10 mouse cellular contexts compared by ENCODE assay signal in the genomic region with DNA sequence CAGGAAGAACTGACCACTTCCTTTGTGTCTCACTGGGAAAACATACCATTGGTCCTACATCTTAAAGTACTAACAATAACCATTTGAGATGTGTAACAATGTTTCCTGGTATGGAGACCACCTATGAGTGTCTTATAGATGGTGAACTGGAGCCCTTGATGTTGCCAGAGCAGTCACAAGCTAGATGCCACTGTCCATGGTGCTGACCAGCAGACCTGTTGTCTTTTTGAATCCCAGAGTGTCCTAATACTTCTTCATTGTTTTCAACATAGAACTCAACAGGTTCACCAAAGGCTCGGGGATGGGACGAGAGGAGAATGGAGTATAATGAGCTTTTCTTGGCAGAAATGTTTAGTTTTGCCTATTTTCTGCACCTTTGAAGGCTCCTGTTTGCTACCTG.
DNase-seq lines count a peak whose midpoint lies in the region; ATAC-seq and TF ChIP-seq lines count a peak whose summit lies in the region.
"Had no signal": no experiment of that assay in that cellular context is flagged by ENCODE, and none has a peak within 500 bp of the region (broad histone marks: within the 10 kb centered on the region; RNA-seq: fewer than 3 reads in every experiment).

No protein-coding gene starts in this region.

- intact Hi-C loops in left cerebral cortex, postnatal 25 days (cut with DNase I): loop anchor here (5.0 kb wide), 1 partner anchor 91 kb away; no protein-coding TSS in a partner anchor

- H3K27ac ChIP-seq in kidney, adult 2 months (ENCODE audit: insufficient read depth, low read depth, low read length): no peak overlapping the region
- H3K27ac ChIP-seq in embryonic facial prominence, embryonic 11.5 days (replicated peaks; ENCODE audit: low read depth, low read length): no peak overlapping the region
- H3K27ac ChIP-seq: heart, embryonic 15.5 days had no signal

- H3K9ac ChIP-seq in embryonic facial prominence, embryonic 11.5 days (replicated peaks; ENCODE audit: low read length): no peak overlapping the region
- H3K9ac ChIP-seq: heart, embryonic 15.5 days had no signal

- no peaks in the 10 kb centered on the region for H3K9me3 ChIP-seq in embryonic facial prominence, embryonic 11.5 days (replicated peaks; ENCODE audit: control insufficient read depth, low read length)
- H3K9me3 ChIP-seq: heart, embryonic 15.5 days had no signal

- no peak overlapping the region for H3K4me2 ChIP-seq in embryonic facial prominence, embryonic 11.5 days (ENCODE audit: low read depth, low read length)
- H3K4me2 ChIP-seq: heart, embryonic 15.5 days had no signal

- H3K27me3 ChIP-seq in kidney, adult 2 months (replicated peaks; ENCODE audit: control insufficient read depth, insufficient read depth, low read length): no peaks in the 10 kb centered on the region
- H3K27me3 ChIP-seq in embryonic facial prominence, embryonic 11.5 days (ENCODE audit: control insufficient read depth, insufficient read depth, low read length): no peaks in the 10 kb centered on the region
- H3K27me3 ChIP-seq: heart, embryonic 15.5 days had no signal

- peak; percentile 8 for DNase-seq in kidney, adult 9 months
- DNase-seq in kidney, adult 2 months: no peak
- DNase-seq in 3T3-L1 (ENCODE audit: low read depth, low spot score) (peak; percentile 48), ES-CJ7 (ENCODE audit: low read depth, low spot score) (peak; percentile 50)
- peak; percentile 79 for DNase-seq in embryonic facial prominence, embryonic 11.5 days (ENCODE audit: low spot score)
- no peak for DNase-seq in left cerebral cortex, postnatal 25 days (ENCODE audit: low spot score in 2 of 2)
- no peak for DNase-seq in right cerebral cortex, adult 18-20 months
- DNase-seq in cerebellum, adult 18-20 months: no peak

- WGBS in kidney, adult 2 months: 61% methylated on average over 2 of the region's 2 CpGs
- WGBS in embryonic facial prominence, embryonic 11.5 days: 63% methylated on average over 2 of the region's 2 CpGs

- H3K4me3 ChIP-seq in kidney, adult 2 months (ENCODE audit: insufficient read depth, low read depth, low read length): no peak overlapping the region
- no peak overlapping the region for H3K4me3 ChIP-seq in embryonic facial prominence, embryonic 11.5 days (ENCODE audit: low read depth, low read length)
- H3K4me3 ChIP-seq: erythroblast, embryonic 14.5 days; heart, embryonic 15.5 days had no signal

- ATAC-seq in embryonic facial prominence, embryonic 11.5 days (replicated peaks; ENCODE audit: insufficient number of reproducible peaks, low FRiP score, low TSS enrichment, low read depth): no peak

- no peaks in the 10 kb centered on the region for H3K36me3 ChIP-seq in kidney, adult 2 months (ENCODE audit: control insufficient read depth, insufficient read depth, low read length)
- no peaks in the 10 kb centered on the region for H3K36me3 ChIP-seq in embryonic facial prominence, embryonic 11.5 days (replicated peaks; ENCODE audit: control insufficient read depth, insufficient read depth, low read depth, low read length)
- H3K36me3 ChIP-seq: heart, embryonic 15.5 days had no signal

- H3K4me1 ChIP-seq in kidney, adult 2 months (ENCODE audit: control insufficient read depth, insufficient read depth, low read length): no peaks in the 10 kb centered on the region
- no peaks in the 10 kb centered on the region for H3K4me1 ChIP-seq in embryonic facial prominence, embryonic 11.5 days (ENCODE audit: control insufficient read depth, insufficient read depth, low read length)
- H3K4me1 ChIP-seq: heart, embryonic 15.5 days had no signal

- no peak for TF ChIP-seq CTCF in kidney, adult 2 months (conservative IDR thresholded peaks at IDR 0.05; ENCODE audit: insufficient read depth, insufficient read length, low read depth, low read length)

- TF ChIP-seq POLR2A in kidney, adult 2 months (IDR thresholded peaks at IDR 0.05; ENCODE audit: low read depth, low read length): no peak

Comparison
In these comparisons a context has a peak if more than half of its experiments do, and no peak if none do; other contexts are left out.
1. DNase-seq: peak in kidney, adult 9 months (single experiment), 3T3-L1 (single experiment), ES-CJ7 (single experiment) and embryonic facial prominence, embryonic 11.5 days (single experiment); none in kidney, adult 2 months (single experiment), left cerebral cortex, postnatal 25 days (0 of 2), right cerebral cortex, adult 18-20 months (single experiment) and cerebellum, adult 18-20 months (0 of 2).